Mouse (Mus musculus) lung, adult 2 months (tissue): ENCODE data around the gene Cpsf4.

Experiments used
- CTCF ChIP-seq: fragments of 200-500 bp; IDR thresholded peaks from 2 replicates; pipeline ENCODE4 v1.5.1; 2011; ENCODE audit warnings: mild to moderate bottlenecking, low read length, control low read depth; ENCODE audit not compliant: insufficient read depth
- POLR2A ChIP-seq: fragments of 200-500 bp; IDR thresholded peaks from 2 replicates; pipeline ENCODE4 v1.6.1; 2011; ENCODE audit warnings: low read depth, mild to moderate bottlenecking, control low read depth, low read length, borderline replicate concordance; ENCODE audit errors: extremely low read depth

DNA sequence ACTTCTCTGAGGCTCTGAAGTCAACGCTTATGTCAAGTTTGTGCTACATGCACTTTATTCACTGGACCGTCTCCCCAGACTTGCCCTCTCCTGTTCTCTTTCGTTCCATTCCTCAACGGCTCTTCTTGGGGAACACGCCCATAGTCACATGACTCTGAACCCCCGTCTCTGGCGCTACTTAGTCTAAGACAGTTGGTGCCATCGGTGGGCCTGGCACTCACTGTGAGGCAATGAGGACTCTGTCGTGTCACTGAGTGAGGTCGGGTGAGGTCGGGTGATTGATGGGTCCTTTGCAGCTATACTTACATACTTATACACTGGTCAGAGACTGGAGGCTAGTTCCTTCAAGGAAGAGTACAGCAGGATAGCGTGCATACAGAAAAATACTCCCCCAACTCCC is 56.4 kb downstream of the Cpsf4 start:
- no peak for TF ChIP-seq CTCF
- TF ChIP-seq POLR2A: no peak
